Mouse (Mus musculus): ENCODE results near the gene Gsto1. TPM values are rescaled to one million over a fixed set of nuclear protein-coding genes. Genes with fewer than 3 reads are reported as not detected.

Gene Gsto1
- polyA plus RNA-seq, 1 experiment from 2014 or later = 147 TPM

DNA sequence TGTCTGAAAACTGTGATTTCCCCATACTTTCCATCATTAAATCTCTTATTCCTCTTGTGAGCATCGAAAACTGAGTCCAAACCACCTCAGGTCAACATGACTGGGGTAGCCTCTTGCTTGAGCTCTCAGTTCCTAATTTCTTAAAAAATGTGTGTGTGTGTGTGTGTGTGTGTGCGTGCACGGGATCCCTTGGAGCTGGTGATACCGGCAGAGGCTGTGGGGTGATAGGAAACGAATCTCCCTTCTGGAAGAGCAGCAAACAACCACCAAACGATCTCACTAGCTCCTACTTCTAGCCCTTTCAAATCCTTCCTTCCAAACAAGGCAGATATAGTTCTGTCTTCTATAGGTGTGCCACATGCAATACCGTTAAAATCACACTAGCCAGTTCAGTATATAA is 10.0 kb downstream of the Gsto1 start:
- TF ChIP-seq EP300 (IDR thresholded peaks at IDR 0.05) (no peak), CTCF (IDR thresholded peaks at IDR 0.05) (no peak)

DNA sequence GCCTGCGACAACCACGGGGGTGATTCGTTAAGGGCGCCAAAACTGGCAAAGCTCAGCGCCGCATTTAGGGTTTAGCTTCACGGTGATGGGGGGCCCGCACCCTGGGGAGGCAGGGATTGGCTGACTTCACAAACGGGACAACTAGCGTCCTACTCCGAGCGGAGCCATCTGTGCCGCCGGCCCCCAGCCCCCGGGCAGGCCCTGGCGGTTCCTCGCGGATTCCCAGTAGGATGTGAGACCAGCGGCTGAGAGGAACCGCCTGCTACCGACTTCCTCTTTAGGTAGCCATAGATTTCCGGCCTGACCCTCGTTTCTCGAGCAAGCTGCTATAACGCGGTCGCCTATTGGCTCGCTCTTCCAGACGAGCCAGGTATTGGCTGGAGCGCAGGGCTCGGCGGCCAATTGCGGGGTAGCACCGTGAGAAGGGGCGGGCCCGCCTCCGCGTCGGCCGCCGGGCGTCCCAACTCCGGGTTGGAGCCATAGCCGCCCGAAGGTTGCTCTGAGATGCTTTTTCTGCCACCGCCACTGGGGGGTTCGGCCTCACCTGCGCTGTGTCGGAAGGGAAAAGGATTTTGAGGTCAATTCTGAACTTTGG is 10.7 kb downstream of the Gsto1 start, which contains the start of gene Gsto2:
Gsto2 (plus strand) TSS at position 182 of the 595 bp plus-strand sequence.
- no peaks in the 10 kb centered on the region for H3K4me1 ChIP-seq (ENCODE audit: insufficient read depth, low read depth, low read length)
- H3K27me3 ChIP-seq (replicated peaks; ENCODE audit: insufficient read depth, low read length) = no peaks in the 10 kb centered on the region
- peak within 1 kb of the TSS; percentile 41 for H3K4me3 ChIP-seq (ENCODE audit: low read depth, low read length)
- DNase-seq (ENCODE audit: low spot score) (peak; percentile 98), ATAC-seq (peak; percentile 100)
- no peaks in the 10 kb centered on the region for H3K9me3 ChIP-seq (ENCODE audit: low read length)
- peak within 1 kb of the TSS; percentile 69 for H3K4me2 ChIP-seq (replicated peaks; ENCODE audit: low read depth, low read length)
- TF ChIP-seq CTCF (IDR thresholded peaks at IDR 0.05) (peak; percentile 72), EP300 (IDR thresholded peaks at IDR 0.05) (no peak)
- no peaks in the 10 kb centered on the region for H3K36me3 ChIP-seq (ENCODE audit: insufficient read depth, low read length)
- 2% methylated on average over 49 of the region's 49 CpGs for WGBS
- H3K27ac ChIP-seq (ENCODE audit: low read length) = peak within 1 kb of the TSS; percentile 66
- peak within 1 kb of the TSS; percentile 39 for H3K9ac ChIP-seq (replicated peaks; ENCODE audit: low read depth)

More for the DNA sequence above, 10.0 kb downstream of the Gsto1 start:
- Histone ChIP-seq H3K4me3 (ENCODE audit: low read depth, low read length) (no peak overlapping the region), H3K27ac (ENCODE audit: low read length) (no peak overlapping the region), H3K9me3 (ENCODE audit: low read length) (no peaks in the 10 kb centered on the region), H3K36me3 (ENCODE audit: insufficient read depth, low read length) (no peaks in the 10 kb centered on the region), H3K27me3 (replicated peaks; ENCODE audit: insufficient read depth, low read length) (no peaks in the 10 kb centered on the region), H3K9ac (replicated peaks; ENCODE audit: low read depth) (no peak overlapping the region; the same call in 1 of the 2 replicates), H3K4me2 (replicated peaks; ENCODE audit: low read depth, low read length) (peak overlapping the region; percentile 69), H3K4me1 (ENCODE audit: insufficient read depth, low read depth, low read length) (no peaks in the 10 kb centered on the region)
- ATAC-seq = no peak
- no peak for DNase-seq (ENCODE audit: low spot score)
- 76% methylated on average over 7 of the region's 7 CpGs for WGBS

- ATAC-seq = no peak
- WGBS = 39% methylated on average over 4 of the region's 4 CpGs
- no peak for DNase-seq (ENCODE audit: low spot score)
Measured at GRCm38 (mm10) chr19:47867628-47868175, 12.9 kb downstream of the Gsto1 start.

DNA sequence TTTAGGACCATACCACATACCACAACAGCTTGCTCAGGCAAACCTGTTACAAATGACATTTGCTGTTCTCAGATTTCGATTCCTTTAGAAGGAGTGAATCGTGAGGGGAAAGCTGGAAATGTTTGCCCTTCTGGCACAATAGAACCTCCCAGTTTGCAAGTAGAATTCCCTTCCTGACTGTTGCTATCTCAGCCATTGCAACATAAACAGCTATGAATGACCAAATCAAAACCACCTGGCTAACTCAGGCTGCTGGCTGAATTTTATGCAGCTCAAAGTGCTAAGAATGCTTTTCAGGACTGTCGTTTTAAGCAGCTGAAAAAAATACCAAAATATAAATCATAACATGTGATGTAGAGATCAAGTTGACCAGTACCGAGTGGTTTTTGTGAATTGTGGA is 14.2 kb downstream of the Gsto1 start:
- H3K27ac ChIP-seq (ENCODE audit: low read length) = no peak overlapping the region
- no peaks in the 10 kb centered on the region for H3K4me1 ChIP-seq (ENCODE audit: insufficient read depth, low read depth, low read length)
- no peak for TF ChIP-seq CTCF (IDR thresholded peaks at IDR 0.05)
- TF ChIP-seq EP300 (IDR thresholded peaks at IDR 0.05) = no peak
- H3K27me3 ChIP-seq (replicated peaks; ENCODE audit: insufficient read depth, low read length) = no peaks in the 10 kb centered on the region
- DNase-seq (ENCODE audit: low spot score) (no peak), ATAC-seq (no peak)
- WGBS = 47% methylated on average over 4 of the region's 4 CpGs
- no peaks in the 10 kb centered on the region for H3K9me3 ChIP-seq (ENCODE audit: low read length)
- no peak overlapping the region for H3K9ac ChIP-seq (replicated peaks; ENCODE audit: low read depth)
- no peak overlapping the region for H3K4me2 ChIP-seq (replicated peaks; ENCODE audit: low read depth, low read length)
- H3K4me3 ChIP-seq (ENCODE audit: low read depth, low read length) = no peak overlapping the region
- no peaks in the 10 kb centered on the region for H3K36me3 ChIP-seq (ENCODE audit: insufficient read depth, low read length)

More at GRCm38 (mm10) chr19:47867628-47868175, 12.9 kb downstream of the Gsto1 start:
- H3K27ac ChIP-seq (ENCODE audit: low read length) = no peak overlapping the region
- no peak overlapping the region for H3K4me3 ChIP-seq (ENCODE audit: low read depth, low read length)
- TF ChIP-seq EP300 (IDR thresholded peaks at IDR 0.05) = no peak
- no peak for TF ChIP-seq CTCF (IDR thresholded peaks at IDR 0.05)
- no peak overlapping the region for H3K9ac ChIP-seq (replicated peaks; ENCODE audit: low read depth)
- H3K4me1 ChIP-seq (ENCODE audit: insufficient read depth, low read depth, low read length) = no peaks in the 10 kb centered on the region
- no peaks in the 10 kb centered on the region for H3K9me3 ChIP-seq (ENCODE audit: low read length)
- H3K27me3 ChIP-seq (replicated peaks; ENCODE audit: insufficient read depth, low read length) = no peaks in the 10 kb centered on the region
- H3K4me2 ChIP-seq (replicated peaks; ENCODE audit: low read depth, low read length) = no peak overlapping the region
- H3K36me3 ChIP-seq (ENCODE audit: insufficient read depth, low read length) = no peaks in the 10 kb centered on the region

GRCm38 (mm10) chr19:47869516-47869915 is 14.7 kb downstream of the Gsto1 start:
- no peaks in the 10 kb centered on the region for H3K4me1 ChIP-seq (ENCODE audit: insufficient read depth, low read depth, low read length)
- no peak overlapping the region for H3K27ac ChIP-seq (ENCODE audit: low read length)
- H3K9ac ChIP-seq (replicated peaks; ENCODE audit: low read depth) = no peak overlapping the region
- no peaks in the 10 kb centered on the region for H3K36me3 ChIP-seq (ENCODE audit: insufficient read depth, low read length)
- H3K4me3 ChIP-seq (ENCODE audit: low read depth, low read length) = no peak overlapping the region
- H3K27me3 ChIP-seq (replicated peaks; ENCODE audit: insufficient read depth, low read length) = no peaks in the 10 kb centered on the region
- no peak for DNase-seq (ENCODE audit: low spot score)
- H3K9me3 ChIP-seq (ENCODE audit: low read length) = no peaks in the 10 kb centered on the region
- 39% methylated on average over 3 of the region's 3 CpGs for WGBS
- no peak for ATAC-seq
- no peak overlapping the region for H3K4me2 ChIP-seq (replicated peaks; ENCODE audit: low read depth, low read length)
- no peak for TF ChIP-seq CTCF (IDR thresholded peaks at IDR 0.05)
- TF ChIP-seq EP300 (IDR thresholded peaks at IDR 0.05) = no peak

DNA sequence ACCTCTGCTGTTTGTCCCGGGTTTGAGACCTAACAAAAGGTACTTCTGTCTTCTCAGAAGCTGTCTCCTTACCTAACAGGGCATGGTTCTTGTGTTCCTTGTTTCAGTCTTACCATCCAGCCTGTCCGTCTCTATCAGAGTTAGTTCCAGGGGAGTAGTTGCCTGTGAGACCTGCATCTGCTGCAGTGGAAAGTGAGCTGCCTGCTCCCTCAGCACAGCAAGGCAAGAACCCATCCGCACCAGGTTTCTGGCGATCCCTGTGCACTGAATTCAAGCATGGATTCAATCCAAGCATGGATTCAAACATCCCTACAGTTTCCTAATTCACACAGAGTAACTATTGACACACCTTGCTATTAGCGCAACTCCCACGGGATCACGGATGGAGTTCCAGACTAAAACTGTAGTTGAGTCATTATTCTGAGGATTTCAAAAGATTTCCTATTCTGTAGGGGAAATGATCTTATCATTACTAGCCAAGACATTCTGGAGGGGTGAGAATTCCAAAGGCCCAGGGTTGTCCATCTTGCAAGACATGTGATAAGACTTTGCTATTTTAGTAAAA is 15.4 kb downstream of the Gsto1 start:
- no peak for ATAC-seq
- DNase-seq (ENCODE audit: low spot score) = no peak
- Histone ChIP-seq H3K36me3 (ENCODE audit: insufficient read depth, low read length) (no peaks in the 10 kb centered on the region), H3K4me3 (ENCODE audit: low read depth, low read length) (no peak overlapping the region), H3K27me3 (replicated peaks; ENCODE audit: insufficient read depth, low read length) (no peaks in the 10 kb centered on the region), H3K4me2 (replicated peaks; ENCODE audit: low read depth, low read length) (no peak overlapping the region), H3K9ac (replicated peaks; ENCODE audit: low read depth) (no peak overlapping the region), H3K27ac (ENCODE audit: low read length) (no peak overlapping the region), H3K9me3 (ENCODE audit: low read length) (no peaks in the 10 kb centered on the region), H3K4me1 (ENCODE audit: insufficient read depth, low read depth, low read length) (no peaks in the 10 kb centered on the region)
- WGBS = 66% methylated on average over 7 of the region's 7 CpGs
- TF ChIP-seq CTCF (IDR thresholded peaks at IDR 0.05) = no peak
- no peak for TF ChIP-seq EP300 (IDR thresholded peaks at IDR 0.05)
